Mouse (Mus musculus): ENCODE measurements around the gene Phactr1. TPM values are rescaled to one million over a fixed set of nuclear protein-coding genes. Genes with fewer than 3 reads are reported as not detected.

Phactr1 gene
- polyA plus RNA-seq, 1 experiment from 2014 or later: 41.1 TPM

DNA sequence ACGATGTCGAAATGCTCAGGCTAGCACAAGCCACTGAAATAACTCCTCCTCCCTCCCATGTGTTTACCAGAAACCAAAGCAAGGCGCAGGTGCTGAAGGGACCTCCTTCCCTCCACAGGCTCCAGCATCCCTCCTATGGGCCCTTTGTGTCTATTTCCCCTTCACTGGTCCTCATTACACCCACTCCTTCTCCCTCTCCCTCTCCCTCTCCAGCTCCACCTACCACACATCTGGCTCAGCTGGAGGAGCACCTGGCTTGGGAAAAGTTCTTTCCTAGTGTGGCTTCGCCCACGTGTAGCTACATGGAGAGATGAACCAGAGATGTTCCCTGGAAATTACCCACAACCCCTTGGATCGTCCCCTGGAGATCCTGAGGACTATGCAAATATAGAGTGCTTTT is 356.1 kb downstream of the Phactr1 start:
- no peak overlapping the region for H3K4me3 ChIP-seq (ENCODE audit: low read depth, low read length)
- WGBS: 78% methylated on average over 6 of the region's 6 CpGs
- no peaks in the 10 kb centered on the region for H3K4me1 ChIP-seq (ENCODE audit: control insufficient read depth, insufficient read depth, low read length)
- H3K36me3 ChIP-seq (ENCODE audit: control insufficient read depth, insufficient read depth, low read length): no peaks in the 10 kb centered on the region
- H3K27me3 ChIP-seq (ENCODE audit: control insufficient read depth, insufficient read depth, low read length): no peaks in the 10 kb centered on the region
- H3K4me2 ChIP-seq (ENCODE audit: low read depth): no peak overlapping the region
- H3K27ac ChIP-seq (ENCODE audit: low read depth, low read length): no peak overlapping the region
- ATAC-seq (ENCODE audit: insufficient read depth, low FRiP score, low TSS enrichment) (no peak), DNase-seq (ENCODE audit: low spot score) (no peak)
- H3K9me3 ChIP-seq (ENCODE audit: control insufficient read depth, low read length): no peaks in the 10 kb centered on the region
- no peak overlapping the region for H3K9ac ChIP-seq (ENCODE audit: low read length)

DNA sequence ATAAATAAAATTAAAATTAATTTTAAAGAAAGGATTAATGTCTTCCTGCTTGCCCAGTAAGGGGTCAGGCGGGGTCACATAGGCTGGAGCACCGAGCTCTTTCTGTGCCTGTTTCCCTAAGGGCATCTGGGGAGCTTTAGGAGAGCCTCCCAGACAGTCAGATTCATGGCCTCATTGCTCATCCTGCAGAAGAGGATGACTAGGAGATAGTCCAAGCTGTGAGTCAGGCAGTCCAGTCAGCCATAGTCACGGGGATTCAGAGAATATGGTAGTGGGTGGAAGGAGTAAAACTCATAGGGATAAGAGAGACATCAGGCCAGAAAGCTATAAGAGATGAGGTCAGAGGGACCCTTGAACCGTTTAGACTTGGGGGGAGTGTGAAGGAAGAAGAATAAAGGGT is 362.3 kb downstream of the Phactr1 start:
- Histone ChIP-seq H3K27ac (ENCODE audit: low read depth, low read length) (no peak overlapping the region), H3K36me3 (ENCODE audit: control insufficient read depth, insufficient read depth, low read length) (no peaks in the 10 kb centered on the region), H3K9me3 (ENCODE audit: control insufficient read depth, low read length) (no peaks in the 10 kb centered on the region), H3K9ac (ENCODE audit: low read length) (no peak overlapping the region), H3K4me2 (ENCODE audit: low read depth) (no peak overlapping the region), H3K4me1 (ENCODE audit: control insufficient read depth, insufficient read depth, low read length) (no peaks in the 10 kb centered on the region), H3K27me3 (ENCODE audit: control insufficient read depth, insufficient read depth, low read length) (no peaks in the 10 kb centered on the region), H3K4me3 (ENCODE audit: low read depth, low read length) (no peak overlapping the region)
- DNase-seq (ENCODE audit: low spot score) (no peak), ATAC-seq (ENCODE audit: insufficient read depth, low FRiP score, low TSS enrichment) (no peak)
- WGBS: 82% methylated on average over 4 of the region's 4 CpGs

DNA sequence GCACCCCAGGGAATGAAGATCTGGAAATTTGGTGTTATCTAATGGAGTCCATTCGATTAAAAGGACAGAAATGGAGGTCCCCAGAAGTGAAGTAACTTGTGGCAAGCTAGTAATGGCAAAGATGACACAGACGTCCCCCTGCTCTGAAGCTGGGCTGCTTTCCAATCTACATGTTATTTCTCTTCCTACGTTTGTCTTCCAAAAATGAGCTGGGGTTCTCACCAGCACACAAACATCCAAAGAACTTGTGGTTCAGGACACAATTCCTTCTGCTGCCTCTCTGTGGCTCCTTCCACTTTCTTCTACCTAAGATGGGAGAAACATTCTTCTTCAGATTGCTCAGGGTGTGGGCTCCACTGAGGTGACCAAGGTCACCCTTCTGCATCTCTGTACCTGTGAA is 368.1 kb downstream of the Phactr1 start:
- Histone ChIP-seq H3K4me3 (ENCODE audit: low read depth, low read length) (no peak overlapping the region), H3K4me2 (ENCODE audit: low read depth) (no peak overlapping the region), H3K27ac (ENCODE audit: low read depth, low read length) (no peak overlapping the region), H3K9ac (ENCODE audit: low read length) (no peak overlapping the region), H3K36me3 (ENCODE audit: control insufficient read depth, insufficient read depth, low read length) (no peaks in the 10 kb centered on the region), H3K9me3 (ENCODE audit: control insufficient read depth, low read length) (no peaks in the 10 kb centered on the region), H3K4me1 (ENCODE audit: control insufficient read depth, insufficient read depth, low read length) (no peaks in the 10 kb centered on the region), H3K27me3 (ENCODE audit: control insufficient read depth, insufficient read depth, low read length) (no peaks in the 10 kb centered on the region)
- DNase-seq (ENCODE audit: low spot score) (no peak), ATAC-seq (ENCODE audit: insufficient read depth, low FRiP score, low TSS enrichment) (no peak)
- WGBS: 67% methylated on average over 3 of the region's 3 CpGs

DNA sequence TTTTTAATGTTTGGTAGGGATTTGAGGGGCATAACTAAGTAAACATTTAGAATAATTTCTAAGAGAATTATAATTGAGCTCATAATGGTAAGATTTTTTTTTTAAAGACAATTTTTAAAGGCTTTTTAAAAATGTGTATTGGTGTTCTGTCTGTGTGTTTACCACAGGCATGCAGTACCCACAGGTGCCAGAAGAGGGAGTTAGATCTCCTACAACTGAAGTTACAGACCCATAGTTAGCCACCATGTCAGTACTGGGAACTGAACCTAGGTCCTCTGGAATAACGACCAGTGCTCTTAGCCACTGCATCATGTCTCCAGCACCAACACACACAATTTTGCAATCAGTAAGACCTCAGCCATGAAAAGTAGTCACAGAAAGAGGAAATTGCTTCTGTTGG is 372.8 kb downstream of the Phactr1 start:
- no peak overlapping the region for H3K9ac ChIP-seq (ENCODE audit: low read length)
- WGBS: 100% methylated on average over 1 of the region's 1 CpGs
- H3K9me3 ChIP-seq (ENCODE audit: control insufficient read depth, low read length): no peaks in the 10 kb centered on the region
- DNase-seq (ENCODE audit: low spot score) (no peak), ATAC-seq (ENCODE audit: insufficient read depth, low FRiP score, low TSS enrichment) (no peak)
- no peaks in the 10 kb centered on the region for H3K4me1 ChIP-seq (ENCODE audit: control insufficient read depth, insufficient read depth, low read length)
- H3K4me3 ChIP-seq (ENCODE audit: low read depth, low read length): no peak overlapping the region
- H3K4me2 ChIP-seq (ENCODE audit: low read depth): no peak overlapping the region
- no peaks in the 10 kb centered on the region for H3K27me3 ChIP-seq (ENCODE audit: control insufficient read depth, insufficient read depth, low read length)
- no peaks in the 10 kb centered on the region for H3K36me3 ChIP-seq (ENCODE audit: control insufficient read depth, insufficient read depth, low read length)
- H3K27ac ChIP-seq (ENCODE audit: low read depth, low read length): no peak overlapping the region

DNA sequence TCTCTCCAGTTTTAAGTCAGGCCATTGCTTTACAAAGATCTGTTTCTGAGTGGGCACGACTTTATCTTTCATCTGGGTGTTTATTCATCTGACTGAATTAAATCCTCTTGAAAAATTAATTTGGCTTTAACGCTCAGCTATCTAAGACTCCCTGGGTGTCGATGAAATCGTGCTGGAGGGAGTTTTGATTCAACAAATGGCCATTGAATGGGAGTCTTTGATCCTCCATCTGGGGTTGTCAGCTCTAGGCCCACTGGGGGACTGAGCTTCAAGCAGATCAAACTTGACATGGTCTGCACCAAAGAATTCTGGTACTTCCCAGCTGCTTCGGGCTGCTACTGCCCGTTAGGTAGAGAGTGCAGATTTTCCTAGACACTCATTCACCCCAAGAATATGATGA is 374.7 kb downstream of the Phactr1 start:
- Histone ChIP-seq H3K4me3 (ENCODE audit: low read depth, low read length) (no peak overlapping the region), H3K9me3 (ENCODE audit: control insufficient read depth, low read length) (no peaks in the 10 kb centered on the region), H3K4me2 (ENCODE audit: low read depth) (no peak overlapping the region), H3K4me1 (ENCODE audit: control insufficient read depth, insufficient read depth, low read length) (no peaks in the 10 kb centered on the region), H3K27ac (ENCODE audit: low read depth, low read length) (no peak overlapping the region), H3K27me3 (ENCODE audit: control insufficient read depth, insufficient read depth, low read length) (no peaks in the 10 kb centered on the region), H3K36me3 (ENCODE audit: control insufficient read depth, insufficient read depth, low read length) (no peaks in the 10 kb centered on the region), H3K9ac (ENCODE audit: low read length) (no peak overlapping the region)
- WGBS: 75% methylated on average over 6 of the region's 6 CpGs
- DNase-seq (ENCODE audit: low spot score) (no peak), ATAC-seq (ENCODE audit: insufficient read depth, low FRiP score, low TSS enrichment) (no peak)

DNA sequence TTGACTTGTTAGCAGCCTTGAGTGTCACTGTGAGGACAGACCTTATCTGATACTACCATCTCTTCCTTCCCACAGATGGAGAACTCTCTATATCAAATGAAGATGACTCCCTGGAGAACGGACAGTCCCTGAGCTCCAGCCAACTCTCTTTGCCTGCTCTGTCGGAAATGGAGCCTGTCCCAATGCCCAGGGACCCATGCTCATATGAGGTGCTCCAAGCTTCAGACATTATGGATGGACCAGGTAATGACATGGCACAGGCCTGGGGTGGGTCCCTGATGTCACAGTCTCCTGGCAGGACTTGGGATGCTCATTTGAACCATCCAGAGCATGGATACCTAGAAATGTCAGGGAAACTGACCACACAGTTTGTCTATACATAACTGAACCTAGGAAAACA is 376.7 kb downstream of the Phactr1 start:
- no peak overlapping the region for H3K27ac ChIP-seq (ENCODE audit: low read depth, low read length)
- no peaks in the 10 kb centered on the region for H3K9me3 ChIP-seq (ENCODE audit: control insufficient read depth, low read length)
- H3K27me3 ChIP-seq (ENCODE audit: control insufficient read depth, insufficient read depth, low read length): no peaks in the 10 kb centered on the region
- DNase-seq (ENCODE audit: low spot score) (no peak), ATAC-seq (ENCODE audit: insufficient read depth, low FRiP score, low TSS enrichment) (no peak)
- H3K4me1 ChIP-seq (ENCODE audit: control insufficient read depth, insufficient read depth, low read length): no peaks in the 10 kb centered on the region
- 92% methylated on average over 2 of the region's 2 CpGs for WGBS
- no peaks in the 10 kb centered on the region for H3K36me3 ChIP-seq (ENCODE audit: control insufficient read depth, insufficient read depth, low read length)
- H3K4me3 ChIP-seq (ENCODE audit: low read depth, low read length): no peak overlapping the region
- no peak overlapping the region for H3K4me2 ChIP-seq (ENCODE audit: low read depth)
- H3K9ac ChIP-seq (ENCODE audit: low read length): no peak overlapping the region

DNA sequence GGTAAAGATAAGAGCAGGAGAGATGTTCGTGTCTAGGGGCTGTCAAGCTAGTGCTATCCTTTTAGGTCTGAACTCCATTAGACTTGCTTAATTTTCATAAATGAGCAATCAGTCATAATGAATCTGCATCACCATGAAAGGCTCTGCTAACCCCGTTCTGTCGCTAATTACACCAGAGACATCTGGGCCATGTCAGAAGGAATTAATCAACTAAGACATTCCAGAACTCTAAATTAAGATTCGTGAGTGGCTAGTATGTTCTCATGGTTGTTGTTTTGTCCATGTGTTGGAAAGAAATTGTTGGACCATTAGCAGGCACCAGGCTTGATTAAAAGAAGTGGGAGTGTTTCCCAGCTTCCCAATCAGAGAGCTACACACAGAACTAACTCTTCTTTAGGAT is 382.9 kb downstream of the Phactr1 start:
- Histone ChIP-seq H3K36me3 (ENCODE audit: control insufficient read depth, insufficient read depth, low read length) (no peaks in the 10 kb centered on the region), H3K27me3 (ENCODE audit: control insufficient read depth, insufficient read depth, low read length) (no peaks in the 10 kb centered on the region), H3K9me3 (ENCODE audit: control insufficient read depth, low read length) (no peaks in the 10 kb centered on the region), H3K9ac (ENCODE audit: low read length) (no peak overlapping the region), H3K4me1 (ENCODE audit: control insufficient read depth, insufficient read depth, low read length) (no peaks in the 10 kb centered on the region), H3K4me3 (ENCODE audit: low read depth, low read length) (no peak overlapping the region), H3K4me2 (ENCODE audit: low read depth) (no peak overlapping the region), H3K27ac (ENCODE audit: low read depth, low read length) (no peak overlapping the region)
- ATAC-seq (ENCODE audit: insufficient read depth, low FRiP score, low TSS enrichment) (no peak), DNase-seq (ENCODE audit: low spot score) (no peak)
- 88% methylated on average over 4 of the region's 4 CpGs for WGBS

DNA sequence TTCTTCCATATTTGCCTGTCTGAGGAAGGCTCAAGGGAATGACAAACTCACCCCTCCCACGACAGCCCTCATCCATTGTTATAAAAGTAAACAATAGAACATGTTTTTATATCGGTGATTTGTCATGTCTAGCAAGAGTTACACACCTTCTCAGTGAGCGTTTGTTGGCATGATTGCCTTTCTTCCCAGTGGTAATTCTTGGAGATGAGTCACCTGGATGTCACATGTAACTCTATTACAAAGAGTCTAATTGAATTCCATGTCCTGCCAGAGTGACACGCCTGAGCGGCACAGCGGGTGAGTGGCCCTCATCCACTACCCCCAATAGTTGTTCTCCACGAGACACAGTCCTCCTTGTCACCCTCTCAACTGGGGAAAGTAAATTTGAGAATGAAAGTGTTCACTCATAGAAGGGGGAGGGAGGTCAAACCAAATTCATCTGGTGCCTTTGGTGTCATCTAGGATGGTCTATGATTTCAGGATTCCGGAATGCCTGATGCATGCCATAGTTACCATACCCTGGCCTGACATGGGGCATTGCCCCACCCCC is 388.4 kb downstream of the Phactr1 start:
- Histone ChIP-seq H3K27ac (ENCODE audit: low read depth, low read length) (no peak overlapping the region), H3K27me3 (ENCODE audit: control insufficient read depth, insufficient read depth, low read length) (no peaks in the 10 kb centered on the region), H3K4me3 (ENCODE audit: low read depth, low read length) (no peak overlapping the region), H3K4me2 (ENCODE audit: low read depth) (no peak overlapping the region), H3K9me3 (ENCODE audit: control insufficient read depth, low read length) (no peaks in the 10 kb centered on the region), H3K36me3 (ENCODE audit: control insufficient read depth, insufficient read depth, low read length) (no peaks in the 10 kb centered on the region), H3K9ac (ENCODE audit: low read length) (no peak overlapping the region), H3K4me1 (ENCODE audit: control insufficient read depth, insufficient read depth, low read length) (no peaks in the 10 kb centered on the region)
- ATAC-seq (ENCODE audit: insufficient read depth, low FRiP score, low TSS enrichment) (no peak), DNase-seq (ENCODE audit: low spot score) (no peak)
- 83% methylated on average over 8 of the region's 8 CpGs for WGBS

DNA sequence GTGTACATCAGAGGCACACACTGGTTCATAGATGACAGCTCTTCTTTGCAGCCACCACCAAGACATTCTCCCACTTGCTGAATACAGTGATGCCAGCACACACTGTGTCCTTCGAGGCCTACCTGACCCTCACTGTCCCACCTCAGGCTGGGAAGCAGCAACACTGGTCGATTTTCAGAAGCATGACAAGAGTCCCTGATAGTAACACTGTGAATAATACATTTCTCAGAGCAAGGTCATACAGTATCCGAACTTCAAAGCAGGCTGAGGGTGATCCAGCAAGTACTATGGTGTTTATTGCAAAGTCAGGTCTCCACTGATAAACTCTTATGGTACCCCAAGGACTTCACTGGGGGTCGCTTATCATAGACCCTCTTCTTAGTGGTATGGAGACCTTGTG is 390.1 kb downstream of the Phactr1 start:
- H3K27ac ChIP-seq (ENCODE audit: low read depth, low read length): no peak overlapping the region
- no peaks in the 10 kb centered on the region for H3K4me1 ChIP-seq (ENCODE audit: control insufficient read depth, insufficient read depth, low read length)
- H3K27me3 ChIP-seq (ENCODE audit: control insufficient read depth, insufficient read depth, low read length): no peaks in the 10 kb centered on the region
- H3K36me3 ChIP-seq (ENCODE audit: control insufficient read depth, insufficient read depth, low read length): no peaks in the 10 kb centered on the region
- DNase-seq (ENCODE audit: low spot score) (no peak), ATAC-seq (ENCODE audit: insufficient read depth, low FRiP score, low TSS enrichment) (no peak)
- no peaks in the 10 kb centered on the region for H3K9me3 ChIP-seq (ENCODE audit: control insufficient read depth, low read length)
- 86% methylated on average over 4 of the region's 4 CpGs for WGBS
- no peak overlapping the region for H3K9ac ChIP-seq (ENCODE audit: low read length)
- H3K4me3 ChIP-seq (ENCODE audit: low read depth, low read length): no peak overlapping the region
- no peak overlapping the region for H3K4me2 ChIP-seq (ENCODE audit: low read depth)
